Mouse (Mus musculus) olfactory bulb, adult 2 months (tissue): ENCODE results near the gene Slc30a3.

Experiments used
- CTCF ChIP-seq: fragments of 200-500 bp; IDR thresholded peaks from 2 replicates; pipeline ENCODE4 v1.5.1; 2012; ENCODE audit warnings: low read depth, mild to moderate bottlenecking, low read length, moderate library complexity; ENCODE audit not compliant: insufficient read depth
- POLR2A ChIP-seq: fragments of 200-500 bp; IDR thresholded peaks from 2 replicates; pipeline ENCODE4 v1.6.1; 2012; ENCODE audit warnings: mild to moderate bottlenecking, low read depth, low read length, moderate library complexity; ENCODE audit not compliant: insufficient read depth

DNA sequence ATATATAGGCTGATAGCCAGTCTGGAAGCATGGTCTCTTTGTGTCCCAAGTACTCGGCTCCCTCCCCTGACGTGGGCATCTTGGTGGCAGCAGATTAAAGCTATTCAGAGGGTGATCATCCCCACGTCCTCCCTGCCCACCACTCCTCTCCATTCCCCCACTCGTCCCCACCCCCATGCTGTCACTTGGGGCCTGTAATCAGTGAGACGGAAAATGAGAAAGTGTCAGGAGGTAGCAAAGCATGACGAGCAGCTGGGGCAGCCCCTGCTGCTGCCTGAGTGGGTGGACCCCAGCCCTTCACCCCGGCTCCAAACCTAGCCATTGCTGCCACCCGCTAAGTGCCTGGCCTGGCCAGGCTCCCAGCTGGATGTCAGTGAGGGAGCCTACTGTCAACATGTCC lies 24.1 kb downstream of the Slc30a3 start:
- no peak for TF ChIP-seq POLR2A
- TF ChIP-seq CTCF = no peak
